Mouse (Mus musculus) brain, adult 10 weeks (tissue): ENCODE data around the gene Mroh7. TPM values are rescaled to one million over a fixed set of nuclear protein-coding genes. Genes with fewer than 3 reads are reported as not detected.

ENCODE experiments used
- polyA plus RNA-seq: library from polyadenylated mRNA; stranded (reverse); fragments of 350-450 nt; fragmentation: Illumina TruSeq; extraction: RNeasy Lipid Tissue Mini Kit (QIAGEN cat#74804); gene quantifications from one replicate; pipeline ENCODE4 v1.2.3, GENCODE M21; 2015; ENCODE audit warnings: low read depth, low replicate concordance

Mroh7 gene
- 5.3 TPM for polyA plus RNA-seq

GRCm38 (mm10) chr4:106730814-106731213, at the start of gene Mroh7:
TSS of gene Mroh7 (minus strand) at chr4:106730925.

GRCm38 (mm10) chr4:106733636-106734035, 2.9 kb upstream of the Mroh7 start, which contains the start of gene Fam151a:
TSS of gene Fam151a (plus strand) at chr4:106733889.

GRCm38 (mm10) chr4:106678442-106679118, 52.1 kb downstream of the Mroh7 start, which contains the start of gene Ttc4:
TSS of gene Ttc4 (minus strand) at chr4:106678944.

GRCm38 (mm10) chr4:106650833-106651527, 79.7 kb downstream of the Mroh7 start, which contains the start of gene Pars2:
TSS of gene Pars2 (plus strand) at chr4:106651069.

Other genes starting within 250 kb of the Mroh7 start
- gene Bsnd, start 238.6 kb downstream of the Mroh7 start, polyA plus RNA-seq, result not detected
- 60.0 TPM for gene Dhcr24, start 169.9 kb downstream of the Mroh7 start, polyA plus RNA-seq
- gene Lexm, start 113.7 kb downstream of the Mroh7 start, polyA plus RNA-seq, result 0.48 TPM
- gene Ttc22, start 108.5 kb downstream of the Mroh7 start, polyA plus RNA-seq, result 1.2 TPM
- 9.3 TPM for gene Pars2, start 79.9 kb downstream of the Mroh7 start, polyA plus RNA-seq
- 80.4 TPM for gene Ttc4, start 52.0 kb downstream of the Mroh7 start, polyA plus RNA-seq
- gene Fam151a, start 3.0 kb upstream of the Mroh7 start, polyA plus RNA-seq, result not detected
- 22.6 TPM for gene Acot11, start 74.1 kb upstream of the Mroh7 start, polyA plus RNA-seq
- gene Ssbp3, start 179.8 kb upstream of the Mroh7 start, polyA plus RNA-seq, result 92.6 TPM